Mouse (Mus musculus): Measurements from ENCODE around the gene Slc9a3r2. TPM values are rescaled to one million over a fixed set of nuclear protein-coding genes. Genes with fewer than 3 reads are reported as not detected.
A peak's percentile ranks its signal among the peaks of the same experiment; 100 is the strongest.
"Not testable (repeated sequence)": the region's sequence is repeated elsewhere in the genome, so short reads cannot be mapped to it uniquely, and the experiment has no call there.

Slc9a3r2 gene
- total RNA-seq, 2 experiments from 2014 or later = 48.0 to 49.9 TPM

GRCm38 (mm10) chr17:24669545-24670245 is 19.6 kb upstream of the Slc9a3r2 start, which contains the start of gene Zfp598:
Zfp598 (plus strand) TSS chr17:24669687.
- intact Hi-C loops (cut with DNase I) = loop anchor here (5.0 kb wide), 1 partner anchor 37 kb away; the partner anchor contains the start of genes Nthl1 and Tsc2
- DNase-seq (ENCODE audit: low spot score in 2 of 2) = peak; percentile 94 to 96

GRCm38 (mm10) chr17:24669214-24669544 is 19.1 kb upstream of the Slc9a3r2 start:
- intact Hi-C loops (cut with DNase I) = loop anchor here (5.0 kb wide), 1 partner anchor 37 kb away; the partner anchor contains the start of genes Nthl1 and Tsc2
- not testable (repeated sequence) for DNase-seq (ENCODE audit: low spot score in 2 of 2)

- intact Hi-C loops (cut with DNase I) = loop anchor here (5.0 kb wide), 1 partner anchor 35 kb away; the partner anchor contains the start of genes Nthl1 and Tsc2
- DNase-seq (ENCODE audit: low spot score in 2 of 2) = peak in 1 of 2 experiments; percentile 61
Observed at GRCm38 (mm10) chr17:24667416-24667815, 17.3 kb upstream of the Slc9a3r2 start.

GRCm38 (mm10) chr17:24667011-24667410 is 16.9 kb upstream of the Slc9a3r2 start:
- not testable (repeated sequence) for DNase-seq (ENCODE audit: low spot score in 2 of 2)
- intact Hi-C loops (cut with DNase I) = loop anchor here (5.0 kb wide), 1 partner anchor 35 kb away; the partner anchor contains the start of genes Nthl1 and Tsc2

GRCm38 (mm10) chr17:24658017-24658758 is 8.1 kb upstream of the Slc9a3r2 start, which contains the start of gene Npw:
Npw (minus strand) TSS chr17:24658457.
- DNase-seq (ENCODE audit: low spot score in 2 of 2) = no peak
- intact Hi-C loops (cut with DNase I) = no loop called here

GRCm38 (mm10) chr17:24654969-24655368 is 4.8 kb upstream of the Slc9a3r2 start:
- intact Hi-C loops (cut with DNase I) = no loop called here
- no peak for DNase-seq (ENCODE audit: low spot score in 2 of 2)

GRCm38 (mm10) chr17:24653967-24654710 is 4.0 kb upstream of the Slc9a3r2 start:
- intact Hi-C loops (cut with DNase I) = no loop called here
- DNase-seq (ENCODE audit: low spot score in 2 of 2) = peak; percentile 47 to 52

GRCm38 (mm10) chr17:24651835-24652234 is 1.7 kb upstream of the Slc9a3r2 start:
- intact Hi-C loops (cut with DNase I) = no loop called here
- no peak for DNase-seq (ENCODE audit: low spot score in 2 of 2)

- intact Hi-C loops (cut with DNase I) = no loop called here
- no peak for DNase-seq (ENCODE audit: low spot score in 2 of 2)
Observed at GRCm38 (mm10) chr17:24650766-24651165, 639 bp upstream of the Slc9a3r2 start.

- intact Hi-C loops (cut with DNase I) = no loop called here
- peak in 1 of 2 experiments; percentile 36 for DNase-seq (ENCODE audit: low spot score in 2 of 2)
Observed at GRCm38 (mm10) chr17:24649581-24650069, 502 bp downstream of the Slc9a3r2 start.

GRCm38 (mm10) chr17:24648731-24649377 is 1.3 kb downstream of the Slc9a3r2 start:
- no peak for DNase-seq (ENCODE audit: low spot score in 2 of 2)
- intact Hi-C loops (cut with DNase I) = no loop called here

- intact Hi-C loops (cut with DNase I) = no loop called here
Observed at GRCm38 (mm10) chr17:24647493-24647892, 2.6 kb downstream of the Slc9a3r2 start.

GRCm38 (mm10) chr17:24646381-24646780 is 3.7 kb downstream of the Slc9a3r2 start:
- DNase-seq (ENCODE audit: low spot score in 2 of 2) = no peak
- intact Hi-C loops (cut with DNase I) = no loop called here

More at GRCm38 (mm10) chr17:24647493-24647892, 2.6 kb downstream of the Slc9a3r2 start:
- no peak for DNase-seq (ENCODE audit: low spot score in 2 of 2)

- intact Hi-C loops (cut with DNase I) = no loop called here
Observed at GRCm38 (mm10) chr17:24645916-24646315, 4.2 kb downstream of the Slc9a3r2 start.

GRCm38 (mm10) chr17:24644875-24645721 is 5.0 kb downstream of the Slc9a3r2 start:
- intact Hi-C loops (cut with DNase I) = no loop called here
- DNase-seq (ENCODE audit: low spot score in 2 of 2) = peak in 1 of 2 experiments; percentile 53

More at GRCm38 (mm10) chr17:24645916-24646315, 4.2 kb downstream of the Slc9a3r2 start:
- DNase-seq (ENCODE audit: low spot score in 2 of 2) = no peak

- DNase-seq (ENCODE audit: low spot score in 2 of 2) = no peak
- intact Hi-C loops (cut with DNase I) = no loop called here
Observed at GRCm38 (mm10) chr17:24644030-24644715, 6.0 kb downstream of the Slc9a3r2 start.

GRCm38 (mm10) chr17:24642791-24643343 is 7.3 kb downstream of the Slc9a3r2 start:
- intact Hi-C loops (cut with DNase I) = no loop called here
- no peak for DNase-seq (ENCODE audit: low spot score in 2 of 2)
